Mouse (Mus musculus): ENCODE measurements around the gene Spg20. TPM values are rescaled to one million over a fixed set of nuclear protein-coding genes. Genes with fewer than 3 reads are reported as not detected.

Gene Spg20
- polyA plus RNA-seq, 1 experiment from 2014 or later, result 14.1 TPM

DNA sequence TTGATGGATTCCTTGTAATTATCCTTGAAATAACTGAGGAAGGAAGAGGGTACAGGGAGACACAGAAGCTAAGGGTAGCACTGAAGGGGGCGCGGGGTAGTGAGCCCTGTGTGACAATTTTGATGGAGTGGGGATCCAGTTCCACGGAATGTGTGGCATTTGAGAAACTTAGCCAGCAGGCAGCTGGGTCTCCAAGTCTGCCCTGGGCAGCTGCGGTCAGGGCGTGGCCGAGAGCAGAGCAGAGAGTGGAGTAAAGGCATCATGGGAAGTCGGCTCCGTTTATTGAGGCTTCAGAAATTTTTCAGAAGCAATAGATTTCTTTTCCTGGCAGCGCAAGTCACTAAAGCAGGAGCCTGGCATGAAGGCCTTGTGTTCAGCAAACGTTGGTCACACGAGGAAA lies 12.9 kb upstream of the Spg20 start:
- Histone ChIP-seq H3K4me2 (no peak overlapping the region), H3K27ac (replicated peaks) (no peak overlapping the region), H3K9me3 (no peaks in the 10 kb centered on the region), H3K4me1 (replicated peaks) (peaks cover 16% of the 10 kb centered on the region), H3K27me3 (no peaks in the 10 kb centered on the region), H3K9ac (no peak overlapping the region), H3K36me3 (no peaks in the 10 kb centered on the region), H3K4me3 (no peak overlapping the region)
- WGBS, result 71% methylated on average over 11 of the region's 11 CpGs
- no peak for ATAC-seq (ENCODE audit: low FRiP score, low read depth)

DNA sequence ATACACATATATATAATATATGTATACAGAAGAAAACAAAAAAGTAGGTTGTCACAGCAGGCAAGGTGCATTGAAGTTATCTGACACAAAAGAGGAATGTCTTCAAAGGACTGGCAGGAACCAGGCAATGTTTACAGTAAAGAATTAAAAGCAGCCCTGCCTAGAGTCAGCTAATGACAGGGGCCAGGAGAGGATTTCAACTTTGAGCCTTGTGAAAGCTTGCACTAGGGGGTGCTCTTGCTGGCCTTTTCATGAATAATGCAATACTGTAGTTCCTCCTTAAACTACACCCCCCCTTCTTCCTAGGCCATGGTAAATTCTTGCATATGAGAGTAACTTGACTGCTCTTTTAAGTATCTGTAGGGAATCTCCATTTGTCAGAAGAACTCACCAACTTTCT lies 10.8 kb upstream of the Spg20 start:
- H3K9ac ChIP-seq, result no peak overlapping the region
- H3K27ac ChIP-seq (replicated peaks), result no peak overlapping the region
- no peaks in the 10 kb centered on the region for H3K9me3 ChIP-seq
- no peak overlapping the region for H3K4me2 ChIP-seq
- H3K36me3 ChIP-seq, result no peaks in the 10 kb centered on the region
- no peak for ATAC-seq (ENCODE audit: low FRiP score, low read depth)
- no peaks in the 10 kb centered on the region for H3K27me3 ChIP-seq
- peaks cover 15% of the 10 kb centered on the region for H3K4me1 ChIP-seq (replicated peaks)
- H3K4me3 ChIP-seq, result no peak overlapping the region

DNA sequence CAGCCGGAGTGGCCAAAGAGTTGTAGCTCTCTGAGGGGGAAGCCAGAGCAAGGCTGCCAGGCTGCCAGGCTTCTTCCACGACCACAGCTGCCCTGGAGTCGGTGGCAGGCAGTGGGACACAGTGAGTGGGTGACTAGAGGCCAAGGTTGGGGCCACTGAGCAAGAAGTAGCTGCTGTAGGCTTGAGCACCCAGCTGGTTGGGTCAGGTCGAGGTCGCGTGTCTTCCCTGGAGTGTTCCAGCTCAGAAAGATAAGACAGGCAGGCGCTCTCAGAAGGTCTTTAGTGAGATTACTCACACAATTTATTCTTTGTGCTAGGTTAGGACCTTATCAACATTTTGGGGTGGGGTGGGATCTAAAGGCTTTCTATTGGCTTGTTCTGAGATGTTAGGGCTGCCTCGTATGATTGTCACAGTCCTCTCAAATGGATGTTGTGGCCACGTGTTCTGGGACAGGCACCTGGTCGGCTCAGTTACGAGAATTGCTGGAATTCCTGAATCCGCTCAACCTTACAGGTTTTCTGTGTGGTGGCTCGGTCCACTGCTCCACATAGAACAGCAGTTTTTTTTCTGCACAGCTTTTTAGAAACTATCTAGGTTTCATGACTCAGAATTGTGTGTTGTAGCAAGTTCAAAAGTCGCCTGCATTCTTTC lies 6.4 kb upstream of the Spg20 start:
- Histone ChIP-seq H3K4me2 (no peak overlapping the region), H3K9me3 (no peaks in the 10 kb centered on the region), H3K27me3 (no peaks in the 10 kb centered on the region), H3K4me3 (no peak overlapping the region), H3K9ac (no peak overlapping the region), H3K27ac (replicated peaks) (no peak overlapping the region), H3K36me3 (no peaks in the 10 kb centered on the region), H3K4me1 (replicated peaks) (no peaks in the 10 kb centered on the region)
- WGBS, result 85% methylated on average over 14 of the region's 14 CpGs
- ATAC-seq (ENCODE audit: low FRiP score, low read depth), result no peak

DNA sequence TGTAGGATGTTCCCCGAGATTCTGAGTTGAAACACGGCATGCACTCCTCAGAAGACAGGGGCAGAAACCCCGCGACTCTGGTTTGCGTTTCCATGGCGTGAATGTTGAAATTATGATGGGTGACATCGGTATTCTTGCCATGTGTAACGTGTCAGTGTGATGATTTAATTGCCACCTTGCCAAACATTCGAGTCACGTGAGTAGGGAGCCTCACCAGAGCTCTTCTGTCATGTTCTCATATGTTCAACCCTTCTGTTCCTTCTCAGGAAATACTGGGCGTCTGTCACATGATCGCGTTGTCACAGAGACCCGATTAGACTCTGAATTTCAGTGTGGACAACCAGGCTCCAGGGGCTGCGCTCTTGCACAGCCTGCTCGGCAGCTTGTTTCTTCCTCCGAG lies 5.9 kb upstream of the Spg20 start:
- 88% methylated on average over 17 of the region's 17 CpGs for WGBS
- Histone ChIP-seq H3K9me3 (no peaks in the 10 kb centered on the region), H3K4me2 (no peak overlapping the region), H3K9ac (no peak overlapping the region), H3K27me3 (no peaks in the 10 kb centered on the region), H3K27ac (replicated peaks) (no peak overlapping the region), H3K4me3 (no peak overlapping the region), H3K36me3 (no peaks in the 10 kb centered on the region), H3K4me1 (replicated peaks) (no peaks in the 10 kb centered on the region)
- ATAC-seq (ENCODE audit: low FRiP score, low read depth), result no peak

DNA sequence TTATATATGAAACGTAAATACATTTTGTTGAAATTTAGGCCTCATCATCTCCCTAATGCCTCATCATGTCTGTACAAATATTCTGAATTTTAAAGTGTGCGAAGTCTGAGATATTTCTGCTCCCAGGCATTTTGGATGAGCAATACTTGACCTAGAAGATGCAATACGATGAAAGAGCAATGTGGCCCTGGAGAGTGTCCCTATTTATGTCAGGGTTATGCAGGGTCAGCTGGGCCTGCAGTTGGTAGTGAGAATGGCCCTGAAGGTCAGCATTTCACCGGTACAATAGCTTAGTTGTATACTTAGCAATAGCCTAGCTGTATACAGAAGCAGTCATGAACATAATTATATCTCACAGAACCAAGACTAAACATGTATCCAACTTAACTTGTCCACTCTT lies 2.8 kb upstream of the Spg20 start:
- WGBS, result 84% methylated on average over 4 of the region's 4 CpGs
- no peak for ATAC-seq (ENCODE audit: low FRiP score, low read depth)
- H3K4me2 ChIP-seq, result no peak overlapping the region
- no peak overlapping the region for H3K9ac ChIP-seq
- no peaks in the 10 kb centered on the region for H3K36me3 ChIP-seq
- H3K27ac ChIP-seq (replicated peaks), result no peak overlapping the region
- no peaks in the 10 kb centered on the region for H3K9me3 ChIP-seq
- H3K4me3 ChIP-seq, result no peak overlapping the region
- peaks cover 14% of the 10 kb centered on the region for H3K4me1 ChIP-seq (replicated peaks)
- no peaks in the 10 kb centered on the region for H3K27me3 ChIP-seq

DNA sequence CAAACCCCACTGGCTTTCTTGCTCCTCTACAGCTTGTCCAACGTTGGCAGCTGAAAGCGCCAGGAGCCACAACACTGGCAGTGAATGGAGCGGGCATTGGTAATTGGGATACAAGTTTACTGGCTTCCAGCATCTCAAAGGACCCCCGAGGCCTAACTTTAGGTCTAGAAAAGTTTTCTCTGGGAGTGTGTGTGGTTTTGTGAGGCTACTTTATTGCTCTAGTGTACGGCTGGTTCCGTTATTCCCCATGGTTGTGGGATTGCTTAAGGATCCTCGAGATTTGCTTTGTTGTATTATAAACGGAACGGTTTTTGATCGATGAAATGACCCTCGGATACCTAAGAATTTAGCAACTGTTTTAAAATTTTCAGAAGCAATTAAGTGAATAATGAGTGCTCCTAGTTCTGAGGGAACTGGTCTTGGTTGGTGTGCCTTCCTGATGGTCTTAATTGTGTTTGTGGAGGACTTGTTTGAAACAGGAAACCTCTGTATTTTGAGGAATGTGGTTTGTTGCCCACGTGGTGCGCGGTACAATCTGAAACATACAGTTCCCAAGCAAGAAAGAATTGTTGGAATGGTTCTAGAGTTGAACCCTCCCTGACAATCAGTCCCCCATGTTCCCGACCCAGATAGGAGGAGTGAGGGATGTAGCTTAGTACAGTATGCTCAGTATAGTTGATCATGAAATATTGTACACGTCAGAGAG lies 955 bp downstream of the Spg20 start:
- 50% methylated on average over 16 of the region's 16 CpGs for WGBS
- no peak; the same call in 1 of the 2 replicates for ATAC-seq (ENCODE audit: low FRiP score, low read depth)

DNA sequence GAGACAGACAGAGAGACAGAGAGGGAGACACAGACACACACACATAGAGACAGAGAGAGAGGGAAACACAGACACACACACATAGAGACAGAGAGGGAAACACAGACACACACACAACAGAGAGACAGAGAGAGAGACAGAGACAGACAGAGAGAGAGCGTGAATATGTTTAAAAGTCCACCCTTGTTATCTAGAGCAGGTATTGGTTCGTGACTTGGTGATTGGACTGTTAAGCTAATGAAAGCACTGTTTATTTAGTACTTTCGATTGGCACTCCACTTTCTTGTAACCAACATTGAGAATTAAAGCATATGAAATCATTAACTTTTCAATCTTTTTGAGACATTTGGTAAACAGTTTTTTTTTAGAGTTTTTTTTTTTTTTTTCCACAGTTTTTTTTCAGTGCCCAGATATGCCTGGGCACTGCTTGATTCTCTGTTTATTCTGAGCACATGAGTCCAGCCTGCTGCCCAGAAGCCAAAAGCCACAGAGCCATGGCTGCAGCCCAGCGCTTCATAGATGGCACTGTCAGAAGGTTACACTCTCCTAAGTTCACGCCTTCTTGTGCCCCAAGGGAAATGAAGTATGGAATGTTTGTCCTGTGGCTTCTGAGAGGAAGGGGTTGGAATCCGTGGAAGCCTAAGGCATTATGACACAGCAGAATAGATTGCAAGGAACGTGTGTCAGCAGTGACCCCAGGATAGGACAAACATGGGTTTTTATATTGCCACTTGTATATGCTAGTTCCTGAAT lies 2.6 kb downstream of the Spg20 start:
- H3K36me3 ChIP-seq, result peaks cover 26% of the 10 kb centered on the region
- H3K27me3 ChIP-seq, result no peaks in the 10 kb centered on the region
- no peak overlapping the region for H3K9ac ChIP-seq
- no peak for ATAC-seq (ENCODE audit: low FRiP score, low read depth)
- no peak overlapping the region for H3K4me3 ChIP-seq
- 73% methylated on average over 7 of the region's 7 CpGs for WGBS
- H3K27ac ChIP-seq (replicated peaks), result no peak overlapping the region
- H3K4me1 ChIP-seq (replicated peaks), result peaks cover 20% of the 10 kb centered on the region
- no peaks in the 10 kb centered on the region for H3K9me3 ChIP-seq
- no peak overlapping the region for H3K4me2 ChIP-seq

More for the DNA sequence above, 955 bp downstream of the Spg20 start:
- peak overlapping the region; percentile 77 for H3K4me3 ChIP-seq
- peak overlapping the region; percentile 75 for H3K4me2 ChIP-seq
- H3K27me3 ChIP-seq, result no peaks in the 10 kb centered on the region
- peak overlapping the region; percentile 94 for H3K9ac ChIP-seq
- H3K4me1 ChIP-seq (replicated peaks), result peaks cover 20% of the 10 kb centered on the region
- peak overlapping the region; percentile 88 for H3K27ac ChIP-seq (replicated peaks)
- H3K36me3 ChIP-seq, result peaks cover 10% of the 10 kb centered on the region
- H3K9me3 ChIP-seq, result no peaks in the 10 kb centered on the region

DNA sequence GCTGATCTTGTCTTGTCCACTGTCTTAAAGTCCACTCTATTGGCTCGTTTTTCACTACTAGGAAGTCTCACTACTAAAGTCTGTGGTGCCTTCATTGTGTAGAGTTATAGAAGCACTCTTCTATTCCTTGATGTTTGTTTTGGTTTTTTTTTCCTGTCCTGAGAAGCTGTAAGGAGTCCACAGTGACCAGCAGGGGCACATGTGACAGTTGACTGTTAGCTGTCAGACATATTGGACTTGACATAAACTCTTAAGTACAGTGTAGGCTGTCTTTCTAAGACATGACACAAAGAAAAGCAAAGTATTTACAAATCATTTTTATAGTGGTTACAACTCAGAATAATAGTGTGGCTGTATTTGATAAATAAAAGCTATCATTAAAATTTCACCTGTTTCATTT lies 3.2 kb downstream of the Spg20 start:
- Histone ChIP-seq H3K9ac (no peak overlapping the region), H3K36me3 (peaks cover 26% of the 10 kb centered on the region), H3K9me3 (no peaks in the 10 kb centered on the region), H3K4me3 (no peak overlapping the region), H3K4me2 (no peak overlapping the region), H3K4me1 (replicated peaks) (peaks cover 20% of the 10 kb centered on the region), H3K27me3 (no peaks in the 10 kb centered on the region), H3K27ac (replicated peaks) (no peak overlapping the region)
- WGBS, result 67% methylated on average over 1 of the region's 1 CpGs
- no peak for ATAC-seq (ENCODE audit: low FRiP score, low read depth)

DNA sequence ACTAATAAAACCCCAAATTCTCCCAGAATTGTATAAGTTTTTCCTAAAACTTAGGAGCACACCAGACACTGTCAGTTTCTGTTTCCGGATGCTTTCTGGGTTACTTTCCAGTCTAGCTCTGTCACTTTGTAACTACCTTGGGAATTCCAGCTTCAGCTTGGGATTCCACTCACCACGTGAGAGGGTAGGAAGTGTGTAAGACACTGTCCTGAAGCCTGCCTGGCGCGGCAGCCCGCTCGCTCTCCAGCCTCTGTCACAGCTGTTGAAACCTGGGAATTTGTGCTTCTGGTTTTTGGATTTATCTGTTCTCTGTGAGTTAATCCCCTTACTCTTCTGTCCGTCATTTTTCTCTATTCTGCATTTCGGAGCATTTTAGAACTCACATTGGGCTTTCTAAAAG lies 4.1 kb downstream of the Spg20 start:
- Histone ChIP-seq H3K36me3 (peaks cover 33% of the 10 kb centered on the region), H3K4me3 (no peak overlapping the region), H3K9ac (no peak overlapping the region), H3K4me1 (replicated peaks) (peaks cover 20% of the 10 kb centered on the region), H3K9me3 (no peaks in the 10 kb centered on the region), H3K4me2 (no peak overlapping the region), H3K27me3 (no peaks in the 10 kb centered on the region), H3K27ac (replicated peaks) (no peak overlapping the region)
- no peak for ATAC-seq (ENCODE audit: low FRiP score, low read depth)
- 91% methylated on average over 8 of the region's 8 CpGs for WGBS

DNA sequence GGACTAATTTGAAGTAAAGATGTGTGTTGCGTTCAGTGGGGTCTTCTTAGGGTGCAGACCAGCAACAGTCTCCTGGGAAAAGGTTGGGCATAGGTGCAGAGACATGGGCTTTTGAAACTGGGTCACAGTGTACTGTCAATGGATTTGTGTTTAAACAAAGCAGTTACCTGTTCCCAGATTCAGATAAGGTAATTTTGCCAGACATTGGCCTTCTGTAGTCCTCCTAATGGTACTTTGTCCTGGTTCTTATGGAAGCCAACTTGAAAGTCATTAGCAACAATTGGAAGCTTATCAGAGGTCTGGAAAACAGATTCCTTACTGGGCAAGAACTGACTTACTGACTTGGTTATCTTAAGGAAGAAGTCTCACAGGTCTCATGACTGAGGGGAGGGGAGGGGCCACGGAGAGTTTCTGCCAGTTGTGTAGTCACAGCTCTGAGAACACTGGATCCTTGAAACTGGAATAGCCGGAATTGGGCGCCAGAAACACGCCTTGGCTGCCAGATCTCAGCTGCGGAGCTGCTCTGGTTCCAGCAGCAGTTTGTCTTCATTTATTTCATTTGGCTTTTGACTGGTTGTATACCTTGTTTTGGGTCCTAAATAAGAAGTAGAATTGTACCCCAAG lies 7.5 kb downstream of the Spg20 start:
- H3K9ac ChIP-seq, result no peak overlapping the region
- H3K4me1 ChIP-seq (replicated peaks), result 0 out of 2 replicates have a peak, but pooled peaks cover 6% of the 10 kb centered on the region
- peaks cover 55% of the 10 kb centered on the region for H3K36me3 ChIP-seq
- no peaks in the 10 kb centered on the region for H3K27me3 ChIP-seq
- 88% methylated on average over 6 of the region's 6 CpGs for WGBS
- H3K4me3 ChIP-seq, result no peak overlapping the region
- H3K9me3 ChIP-seq, result no peaks in the 10 kb centered on the region
- no peak overlapping the region for H3K4me2 ChIP-seq
- H3K27ac ChIP-seq (replicated peaks), result no peak overlapping the region
- ATAC-seq (ENCODE audit: low FRiP score, low read depth), result no peak

DNA sequence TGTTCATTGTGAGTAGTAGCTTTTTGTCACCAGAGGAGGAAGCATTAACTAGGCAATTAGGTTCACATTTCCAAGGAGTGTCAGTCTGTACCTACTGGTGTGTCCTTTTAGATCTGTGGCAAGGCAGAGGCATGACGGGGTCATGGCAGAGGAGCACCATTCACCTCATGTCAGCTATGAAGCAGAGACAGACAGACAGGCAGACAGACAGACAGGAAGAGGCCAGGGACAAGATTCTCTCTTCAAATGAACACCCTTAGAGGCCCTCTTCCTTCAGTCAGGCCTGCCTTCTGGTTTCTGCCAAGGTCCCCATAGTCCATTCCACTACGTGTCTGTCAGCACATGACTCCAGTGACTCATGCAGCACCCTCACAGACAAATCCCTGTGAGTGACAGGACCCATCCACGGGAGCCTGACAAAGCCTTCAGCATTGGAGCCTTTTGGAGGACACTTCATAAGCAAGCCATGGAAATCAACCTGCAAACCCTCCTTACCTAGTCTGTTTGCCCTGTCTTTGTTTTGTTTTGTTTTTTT lies 10.5 kb downstream of the Spg20 start:
- 89% methylated on average over 3 of the region's 3 CpGs for WGBS
- Histone ChIP-seq H3K9ac (no peak overlapping the region), H3K4me3 (no peak overlapping the region), H3K9me3 (no peaks in the 10 kb centered on the region), H3K36me3 (peaks cover 61% of the 10 kb centered on the region), H3K4me2 (no peak overlapping the region), H3K27ac (replicated peaks) (no peak overlapping the region), H3K4me1 (replicated peaks) (no peaks in the 10 kb centered on the region), H3K27me3 (no peaks in the 10 kb centered on the region)
- ATAC-seq (ENCODE audit: low FRiP score, low read depth), result no peak

DNA sequence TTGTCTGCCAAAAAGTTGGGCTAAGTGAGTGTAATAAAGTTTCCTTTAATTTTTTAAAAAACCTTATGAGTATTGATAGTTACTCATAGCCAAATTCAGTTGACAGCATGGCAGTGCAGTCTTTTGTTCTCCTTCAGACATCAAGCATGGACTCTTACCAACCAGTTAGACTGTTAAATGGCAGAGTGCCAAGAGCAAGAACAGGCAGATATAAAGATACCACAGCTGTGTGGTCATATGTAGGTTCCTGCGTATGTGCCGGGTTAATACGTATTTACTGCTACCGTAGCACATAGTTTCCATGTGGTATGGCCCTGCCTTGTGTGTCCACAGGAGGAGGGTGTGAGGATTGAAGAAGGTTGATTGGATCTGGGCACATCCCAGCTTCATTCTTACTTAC lies 11.2 kb downstream of the Spg20 start:
- no peaks in the 10 kb centered on the region for H3K27me3 ChIP-seq
- H3K4me2 ChIP-seq, result no peak overlapping the region
- ATAC-seq (ENCODE audit: low FRiP score, low read depth), result no peak
- no peak overlapping the region for H3K27ac ChIP-seq (replicated peaks)
- H3K9ac ChIP-seq, result no peak overlapping the region
- no peak overlapping the region for H3K4me3 ChIP-seq
- 95% methylated on average over 4 of the region's 4 CpGs for WGBS
- H3K36me3 ChIP-seq, result peaks cover 61% of the 10 kb centered on the region
- no peaks in the 10 kb centered on the region for H3K9me3 ChIP-seq
- H3K4me1 ChIP-seq (replicated peaks), result no peaks in the 10 kb centered on the region
